Mouse (Mus musculus): Measurements from ENCODE around the gene Ralgapb.

DNA sequence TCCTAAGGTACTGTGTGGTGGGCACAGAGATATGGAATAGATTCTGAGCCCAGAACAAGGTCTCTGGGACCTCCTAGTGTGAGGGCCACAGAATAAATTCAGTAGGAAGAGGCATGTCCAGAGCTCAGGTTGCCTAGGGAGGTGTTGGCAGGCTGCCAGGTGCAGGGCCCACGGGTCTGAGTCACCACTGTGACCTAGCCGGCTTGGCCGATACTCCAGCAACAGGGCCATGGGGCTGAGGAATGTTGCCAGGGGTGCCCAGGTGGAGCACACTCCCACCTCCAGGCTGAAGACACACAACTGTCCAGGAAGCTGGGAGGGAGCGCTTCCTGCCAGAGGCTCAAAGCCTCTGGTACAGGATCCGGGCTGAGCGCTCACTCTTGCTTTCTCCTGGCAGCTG, 101.0 kb downstream of the Ralgapb start:
- TF ChIP-seq CTCF (IDR thresholded peaks at IDR 0.05; ENCODE audit: control insufficient read depth, insufficient read depth, insufficient replicate concordance, low read depth, low read length) = no peak
- TF ChIP-seq POLR2A (IDR thresholded peaks at IDR 0.05; ENCODE audit: control insufficient read depth, low read depth, low read length) = no peak

Measured in testis, adult 2 months (tissue).